Mouse (Mus musculus): ENCODE measurements around the gene Kdm6b.
A peak's percentile ranks its signal among the peaks of the same experiment; 100 is the strongest.
"Not testable (repeated sequence)": the region's sequence is repeated elsewhere in the genome, so short reads cannot be mapped to it uniquely, and the experiment has no call there.

Gene Kdm6b

DNA sequence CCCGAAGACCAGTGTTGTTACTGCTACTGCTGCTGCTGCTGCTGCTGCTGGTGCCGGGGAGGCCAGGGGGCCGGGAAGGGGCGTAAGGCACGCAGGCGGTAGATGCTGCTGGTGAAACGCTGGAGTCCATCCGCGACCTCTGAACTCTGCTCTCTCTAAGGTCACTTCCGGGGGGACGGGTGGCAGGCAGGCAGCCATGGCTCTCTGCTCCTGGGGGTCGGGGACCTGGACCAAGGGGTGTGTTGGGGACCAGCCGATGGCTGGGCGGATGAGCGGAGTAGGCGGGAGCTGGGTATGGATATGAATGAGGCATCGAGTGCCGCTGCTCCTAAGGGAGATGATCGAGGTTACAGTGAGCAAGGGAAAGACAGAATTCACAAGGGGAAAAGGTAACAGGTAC lies 7.2 kb downstream of the Kdm6b start:
- DNase-seq (ENCODE audit: low spot score in 2 of 2): no peak

DNA sequence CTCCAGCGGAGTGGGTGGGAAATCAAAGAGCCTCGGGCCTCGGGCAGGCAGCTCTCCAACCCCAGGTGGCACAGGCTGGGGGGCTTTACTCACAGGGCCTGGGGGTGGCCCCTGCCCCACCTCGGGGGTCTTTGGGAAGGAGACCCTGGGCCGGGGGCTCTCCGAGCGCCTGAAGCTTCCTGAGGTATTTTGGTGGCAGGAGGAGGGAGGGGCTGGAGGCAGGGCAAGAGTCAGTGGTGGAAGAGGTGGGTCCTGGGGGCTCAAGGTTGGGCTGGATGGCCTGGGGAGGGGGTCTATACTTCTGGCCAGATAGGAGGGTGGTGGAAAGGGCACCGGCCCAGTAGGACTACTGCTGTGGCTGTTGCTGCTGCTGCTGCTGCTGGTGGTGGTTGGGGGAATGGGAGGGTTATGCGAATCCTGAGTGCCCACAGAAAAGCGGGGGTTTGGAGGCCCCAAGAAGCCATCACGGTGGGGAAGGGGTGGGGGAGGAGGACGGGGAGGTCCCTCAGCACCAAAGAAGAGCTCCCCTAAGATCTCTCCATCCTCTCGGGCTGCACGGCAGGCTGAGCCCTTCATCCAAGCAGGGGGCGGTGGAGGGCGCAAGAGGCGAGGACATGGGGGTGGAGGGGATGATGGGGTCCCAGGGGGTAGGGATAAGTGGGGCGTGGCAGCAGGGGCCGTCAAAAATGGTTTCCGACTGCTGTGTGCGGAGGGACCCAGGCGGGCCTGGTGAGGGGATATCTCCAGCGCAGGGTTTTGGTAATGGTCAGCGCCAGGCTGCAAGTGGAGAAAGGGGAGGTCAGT lies 7.9 kb downstream of the Kdm6b start:
- DNase-seq (ENCODE audit: low spot score in 2 of 2): no peak

DNA sequence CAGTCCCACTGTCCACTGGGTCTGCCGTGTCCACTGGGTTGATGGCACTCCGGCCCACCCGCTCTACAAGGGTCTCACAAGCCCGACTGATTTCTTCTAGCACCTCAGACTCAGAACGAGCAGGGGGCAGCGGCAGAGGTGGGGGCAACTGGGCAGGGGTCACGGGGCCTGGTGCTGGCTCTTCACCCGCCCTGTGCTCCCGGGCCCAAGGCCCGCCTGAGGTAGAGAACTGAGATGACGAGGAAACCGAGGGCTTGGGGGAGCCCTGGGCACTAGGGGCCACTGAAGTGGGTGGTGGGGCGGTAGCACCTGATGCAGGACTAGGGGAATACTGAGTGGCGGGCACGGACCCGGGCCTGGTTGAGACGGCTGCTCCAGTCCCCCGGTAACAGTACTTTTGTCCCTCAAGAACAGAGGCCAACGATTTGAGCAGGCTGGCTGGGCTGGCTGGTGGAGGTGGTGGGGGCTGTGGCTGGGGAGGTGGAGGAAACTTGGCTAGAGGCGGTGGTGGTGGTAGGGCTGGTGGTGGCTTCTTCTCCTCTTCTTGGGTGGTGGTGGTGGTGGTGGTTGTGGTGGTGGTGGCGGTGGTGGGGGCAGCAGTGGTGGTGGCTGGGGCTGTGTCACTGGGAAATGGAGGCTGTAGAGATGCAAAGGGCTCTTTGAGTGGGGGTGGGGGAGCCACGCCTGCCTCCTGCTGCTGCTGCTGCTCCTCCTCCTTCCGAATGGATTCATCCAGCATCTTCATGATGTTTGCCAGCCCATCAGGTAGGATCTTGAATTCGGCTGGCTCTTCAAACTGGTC lies 8.7 kb downstream of the Kdm6b start:
- no peak for DNase-seq (ENCODE audit: low spot score in 2 of 2)

DNA sequence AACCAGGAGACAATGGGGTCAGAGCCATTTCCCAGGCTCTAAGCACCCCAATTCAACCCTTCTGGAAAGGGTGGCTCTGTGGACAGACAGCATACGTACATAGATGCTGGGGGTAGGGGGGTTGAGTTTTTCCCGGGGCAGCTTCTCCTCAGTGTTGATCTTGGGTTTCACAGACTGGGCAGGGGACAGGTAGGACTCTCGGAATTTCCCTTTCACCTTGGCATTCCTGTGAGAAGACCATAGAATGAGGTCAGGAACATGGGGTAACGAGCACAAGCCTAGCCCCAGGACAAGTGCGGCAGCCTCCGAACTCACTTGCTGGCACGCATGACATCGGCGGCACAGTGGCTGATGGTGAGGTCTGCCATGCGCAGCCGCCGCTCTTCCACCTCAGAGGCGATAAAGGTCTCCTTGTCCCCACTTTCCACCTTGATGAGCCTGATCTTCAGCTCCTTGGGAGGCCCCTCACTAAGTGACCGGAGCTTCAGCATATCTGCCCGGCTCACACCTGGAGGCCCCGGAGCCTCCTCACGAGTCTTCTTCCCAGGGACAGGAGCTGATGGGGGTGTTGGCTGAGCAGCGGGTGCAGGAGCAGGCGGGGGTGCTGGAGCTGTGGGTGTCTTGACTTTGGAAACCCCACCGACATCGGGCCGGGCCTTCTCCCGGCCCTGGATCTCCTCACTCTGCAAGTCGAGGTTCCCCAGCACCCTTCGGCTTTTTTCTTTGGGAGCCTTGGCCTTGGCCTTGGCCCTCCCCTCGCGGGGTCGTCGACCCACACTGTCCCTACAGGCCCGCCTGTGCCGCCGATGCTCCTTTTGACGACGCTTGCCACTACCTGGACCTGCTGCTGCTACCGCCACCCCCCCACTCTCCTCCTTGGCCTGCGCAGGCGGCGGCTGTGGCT lies 9.5 kb downstream of the Kdm6b start:
- no peak for DNase-seq (ENCODE audit: low spot score in 2 of 2)

DNA sequence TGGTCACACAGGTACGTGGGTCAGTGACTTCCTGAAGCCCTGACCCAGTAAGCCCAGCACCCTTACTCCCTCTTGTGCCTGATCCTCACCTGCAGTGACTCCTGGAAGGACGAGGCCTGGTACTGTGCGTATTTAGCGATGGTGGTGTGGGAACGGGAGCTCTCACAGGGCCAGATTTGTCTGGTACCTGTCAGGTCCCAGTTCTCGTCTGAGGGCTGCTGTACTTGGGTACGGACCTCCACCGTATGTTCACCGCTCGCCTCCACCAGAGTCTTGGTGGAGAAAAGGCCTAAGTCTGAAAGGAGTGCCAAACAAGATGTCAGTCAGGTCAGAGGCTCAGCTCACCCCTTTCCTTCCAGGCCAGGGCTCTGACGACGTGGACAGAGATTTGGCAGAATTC lies 11.5 kb downstream of the Kdm6b start:
- DNase-seq (ENCODE audit: low spot score in 2 of 2): no peak

DNA sequence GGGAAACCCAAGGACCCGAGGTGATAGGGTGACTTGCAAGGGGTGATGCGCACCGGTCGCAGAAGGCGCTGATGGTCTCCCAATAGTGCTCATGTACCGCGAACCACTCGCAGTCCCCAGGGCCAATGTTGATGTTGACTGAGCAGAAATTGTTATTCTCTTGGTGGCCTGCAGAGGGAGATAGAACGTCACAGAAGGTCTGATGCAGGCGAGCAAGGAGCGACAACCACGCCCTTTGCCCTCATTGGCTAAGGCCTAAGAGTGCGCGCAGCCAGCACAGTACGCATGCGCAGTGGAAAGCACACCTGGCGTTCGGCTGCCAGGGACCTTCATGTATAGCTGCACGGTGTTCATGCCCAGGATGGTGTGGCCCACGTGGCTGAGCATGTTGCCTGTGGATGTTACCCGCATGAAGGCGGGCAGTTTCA lies 12.3 kb downstream of the Kdm6b start:
- DNase-seq (ENCODE audit: low spot score in 2 of 2): peak; percentile 87 to 92

DNA sequence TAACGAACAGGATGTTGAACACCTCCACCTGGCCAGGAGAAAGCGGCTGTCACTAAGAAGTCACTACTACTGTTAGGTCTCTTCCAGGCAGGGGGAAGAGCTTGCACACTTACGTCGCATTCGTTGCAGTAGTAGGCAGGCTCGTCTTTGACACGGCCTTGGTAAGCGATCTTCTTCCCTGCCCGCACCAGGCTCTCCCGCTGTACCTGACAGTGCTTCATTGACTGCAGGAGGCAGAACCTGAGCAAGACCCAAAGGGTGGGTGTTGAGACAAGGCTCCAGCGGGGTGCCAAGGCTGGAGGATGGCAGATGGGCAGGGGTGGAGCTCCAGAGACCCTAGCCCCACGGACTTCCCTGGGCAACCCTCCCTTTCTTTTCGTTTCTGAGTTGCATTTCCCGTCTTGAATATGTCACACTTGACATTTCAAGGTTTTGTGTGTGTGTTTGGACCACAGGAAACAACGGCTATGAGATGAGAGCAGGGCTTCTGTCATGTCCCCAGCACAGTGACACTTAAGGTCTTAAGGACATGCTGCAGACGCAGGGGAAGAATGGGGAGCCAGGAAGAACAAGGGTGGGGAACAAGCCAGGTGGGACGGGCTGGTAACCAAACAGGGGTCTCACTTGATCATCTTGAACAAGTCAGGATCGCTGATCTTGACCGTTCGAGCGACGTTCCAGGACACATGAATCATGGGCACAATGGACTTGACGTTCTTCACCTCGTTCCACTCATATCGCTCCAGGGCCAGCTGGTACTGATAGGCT lies 13.2 kb downstream of the Kdm6b start:
- DNase-seq (ENCODE audit: low spot score in 2 of 2): no peak

DNA sequence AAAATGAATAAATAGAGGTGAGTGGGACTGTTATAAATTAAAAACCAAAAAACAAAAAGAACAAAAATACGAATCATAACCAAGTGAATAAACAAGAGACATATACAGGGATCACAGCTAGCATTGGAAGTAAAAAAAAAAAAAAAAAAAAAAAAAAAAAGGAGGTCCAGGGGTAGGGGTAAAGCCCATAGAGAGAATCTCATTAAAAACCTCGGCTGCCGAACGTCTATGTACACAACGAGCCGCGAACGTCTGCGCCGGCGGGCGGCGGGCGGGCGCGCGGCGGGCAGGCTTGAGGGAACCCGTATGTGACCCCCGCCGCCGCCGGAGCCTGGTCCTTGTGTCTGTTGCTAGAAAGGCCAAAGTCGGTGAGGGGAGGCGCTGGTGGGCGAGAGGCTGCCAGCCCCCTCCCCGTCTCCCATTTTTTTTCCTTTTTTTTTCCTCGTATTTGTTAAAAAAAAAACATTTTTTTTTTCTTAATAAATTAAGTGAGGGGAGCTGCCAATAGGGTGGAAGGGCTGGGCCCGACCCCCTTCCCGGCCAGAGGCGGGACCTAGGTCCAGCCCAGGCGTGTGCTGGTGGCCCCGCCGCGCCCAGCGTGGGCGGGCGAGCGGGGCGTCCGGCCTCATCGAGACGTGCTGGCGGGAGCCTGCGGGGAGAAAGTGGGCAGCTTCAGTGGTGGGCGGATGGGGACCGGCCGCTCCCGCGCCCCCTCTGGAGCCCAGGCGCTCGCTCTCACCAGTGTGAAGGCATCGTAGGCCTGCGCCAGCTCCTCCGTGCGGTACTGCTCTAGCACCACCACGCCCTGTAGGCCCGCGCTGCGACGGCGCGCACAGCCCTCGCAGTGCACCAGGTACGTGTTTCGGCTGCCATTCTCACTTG lies 14.0 kb downstream of the Kdm6b start:
- no peak for DNase-seq (ENCODE audit: low spot score in 2 of 2)

DNA sequence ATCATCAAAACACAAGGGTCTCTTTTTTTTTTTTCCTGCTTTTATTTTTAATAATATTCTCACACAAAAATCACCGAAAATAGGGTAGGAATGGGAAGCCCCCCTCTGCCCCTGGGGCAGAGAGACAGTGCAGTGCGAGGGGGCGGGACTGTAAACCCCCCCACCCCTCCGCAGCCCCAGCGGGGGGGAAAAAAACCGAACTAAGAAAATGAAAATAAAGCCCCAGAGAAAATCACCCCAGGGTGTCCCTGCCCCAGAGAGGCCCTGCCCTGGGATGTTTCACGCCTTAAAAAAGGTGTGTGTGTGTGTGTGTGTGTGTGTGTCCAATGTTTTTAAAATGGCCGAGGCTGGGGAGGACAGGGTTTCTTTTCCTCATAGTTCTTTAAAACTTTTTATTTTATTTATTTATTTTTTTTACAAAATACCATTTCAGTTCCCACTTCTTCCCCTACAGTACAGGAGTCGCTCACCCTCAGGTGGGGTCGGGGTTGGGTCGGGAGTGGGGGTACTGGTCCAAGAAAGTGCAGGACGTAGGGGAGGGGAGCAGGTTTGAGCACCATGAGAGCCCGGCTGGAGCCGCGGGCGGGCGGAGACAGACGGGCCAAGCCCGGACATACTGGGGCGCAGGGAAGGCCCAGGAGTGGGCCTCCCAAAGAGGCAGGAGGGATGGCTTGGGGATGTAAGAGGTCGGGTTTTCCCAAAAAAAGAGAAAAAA lies 14.8 kb downstream of the Kdm6b start:
- DNase-seq (ENCODE audit: low spot score in 2 of 2): no peak

DNA sequence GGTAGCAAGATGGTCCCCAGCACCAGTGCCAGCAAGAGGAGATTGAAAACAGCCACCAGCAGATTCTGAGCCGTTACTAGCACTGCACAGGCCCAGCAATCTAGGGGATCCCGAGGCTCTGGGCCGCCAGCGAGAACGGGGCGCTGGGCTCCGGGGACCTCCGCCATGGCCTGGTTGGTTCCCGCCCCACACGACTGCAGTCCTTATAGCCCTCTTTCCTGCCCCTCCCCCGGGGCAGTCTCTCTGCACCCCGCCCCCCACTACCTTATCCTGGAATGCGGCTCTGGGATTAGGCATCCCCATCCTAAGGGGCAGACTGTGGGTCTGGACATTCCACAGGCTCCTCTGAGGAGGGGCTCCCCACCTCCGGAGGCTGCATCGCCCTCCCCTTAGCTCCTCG lies 15.4 kb downstream of the Kdm6b start, which contains the start of gene Tmem88:
Gene Tmem88 (minus strand): TSS at position 176 of the 400 bp plus-strand sequence.
- no peak for DNase-seq (ENCODE audit: low spot score in 2 of 2)

DNA sequence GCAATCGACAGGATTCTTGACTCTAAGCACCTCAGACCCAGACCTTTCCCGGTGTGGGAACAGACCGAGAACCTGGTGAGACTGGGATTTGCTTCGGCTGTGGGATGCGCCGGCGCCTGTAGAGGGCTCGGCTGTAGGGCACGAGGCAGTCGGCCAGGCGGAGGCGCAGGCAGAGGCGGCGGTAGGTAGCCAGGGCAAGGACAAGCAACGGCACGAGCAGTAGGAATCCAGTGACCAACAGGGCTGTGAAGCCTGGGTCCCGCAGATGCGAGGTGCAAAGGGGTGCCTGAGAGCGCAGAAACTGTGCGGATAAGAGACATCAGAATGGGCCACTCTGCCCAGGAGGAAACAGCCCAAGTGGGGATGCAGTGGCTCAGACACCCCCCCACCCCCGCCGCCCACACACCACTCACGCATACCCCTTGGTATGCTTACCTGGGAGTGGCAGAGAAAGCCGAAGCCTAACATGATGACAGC lies 15.9 kb downstream of the Kdm6b start:
- DNase-seq (ENCODE audit: low spot score in 2 of 2): no peak

DNA sequence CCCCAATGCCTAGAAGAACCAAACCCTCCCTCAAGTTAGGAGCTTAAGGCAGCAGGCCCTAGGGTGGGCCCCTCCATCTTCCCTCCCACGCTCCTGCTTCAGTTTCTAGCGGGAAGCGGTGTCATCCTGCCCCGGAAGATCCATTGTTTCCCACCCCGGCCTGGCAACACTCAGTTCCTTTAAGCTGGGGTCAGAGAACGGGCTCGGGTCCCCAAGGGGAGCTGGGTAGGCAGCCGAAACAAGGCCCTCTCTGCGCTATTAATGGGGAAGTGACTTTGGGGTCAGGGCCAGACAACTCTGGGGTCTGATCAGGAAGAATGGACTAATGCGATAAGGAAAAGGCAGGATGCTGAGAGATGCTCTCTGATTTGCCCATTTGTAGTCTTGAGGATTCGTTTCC lies 16.7 kb downstream of the Kdm6b start:
- no peak for DNase-seq (ENCODE audit: low spot score in 2 of 2)

DNA sequence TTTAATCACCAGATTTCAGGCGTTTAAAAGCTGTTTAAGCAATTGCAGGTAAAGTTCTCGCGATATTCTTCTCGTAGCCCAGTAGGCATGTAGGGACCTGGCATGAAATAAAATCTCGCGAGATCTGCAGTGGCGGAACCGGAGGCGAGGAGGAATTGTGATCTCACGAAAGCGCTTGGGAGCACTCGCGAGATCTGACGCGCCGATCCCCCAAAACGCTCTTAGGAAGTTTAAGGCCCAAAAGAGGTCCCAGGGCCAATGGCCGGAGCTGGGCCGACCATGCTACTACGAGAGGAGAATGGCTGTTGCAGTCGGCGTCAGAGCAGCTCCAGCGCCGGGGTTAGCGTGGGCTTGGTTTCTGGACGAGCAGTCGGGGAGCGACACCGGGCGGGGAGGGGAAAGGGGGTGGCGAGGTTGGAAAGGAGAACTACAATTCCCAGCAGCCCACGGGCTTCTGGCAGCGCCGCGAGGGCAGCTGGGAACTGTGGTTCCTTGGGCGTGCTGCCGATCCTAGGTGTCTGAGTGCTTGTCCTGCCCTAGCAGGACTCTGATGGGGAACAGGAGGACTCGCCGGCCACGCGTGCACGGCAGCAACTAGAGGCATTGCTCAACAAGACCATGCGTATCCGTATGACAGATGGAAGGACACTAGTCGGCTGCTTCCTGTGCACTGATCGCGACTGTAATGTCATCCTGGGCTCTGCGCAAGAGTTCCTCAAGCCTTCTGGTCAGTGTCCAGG lies 17.7 kb downstream of the Kdm6b start:
- DNase-seq (ENCODE audit: low spot score in 2 of 2): peak; percentile 94 to 97

DNA sequence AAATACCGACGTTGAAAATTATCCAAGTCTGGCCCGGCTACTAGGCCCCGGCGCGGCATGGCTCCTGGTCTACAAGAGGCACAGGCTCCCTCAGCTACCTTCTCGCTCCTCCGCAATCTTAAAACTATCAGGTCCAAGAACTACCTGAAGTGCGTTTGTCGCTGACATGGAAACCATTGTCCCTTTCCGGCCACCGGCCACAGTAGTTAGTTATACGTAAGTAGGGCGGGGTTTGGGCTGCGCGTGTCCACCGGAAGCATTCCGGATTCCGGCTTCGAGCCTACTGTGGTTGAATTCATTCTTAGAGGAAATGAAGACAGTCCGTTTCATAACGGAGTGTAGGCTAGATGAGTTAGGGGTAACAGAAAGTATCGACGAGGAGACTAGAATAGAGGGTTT lies 18.2 kb downstream of the Kdm6b start, which contains the start of the genes Naa38 and Cyb5d1:
Gene Naa38 (plus strand): TSS at position 253 of the 399 bp plus-strand sequence.
Gene Cyb5d1 (minus strand): TSS at position 397 of the 399 bp plus-strand sequence.
- peak; percentile 90 to 92 for DNase-seq (ENCODE audit: low spot score in 2 of 2)

DNA sequence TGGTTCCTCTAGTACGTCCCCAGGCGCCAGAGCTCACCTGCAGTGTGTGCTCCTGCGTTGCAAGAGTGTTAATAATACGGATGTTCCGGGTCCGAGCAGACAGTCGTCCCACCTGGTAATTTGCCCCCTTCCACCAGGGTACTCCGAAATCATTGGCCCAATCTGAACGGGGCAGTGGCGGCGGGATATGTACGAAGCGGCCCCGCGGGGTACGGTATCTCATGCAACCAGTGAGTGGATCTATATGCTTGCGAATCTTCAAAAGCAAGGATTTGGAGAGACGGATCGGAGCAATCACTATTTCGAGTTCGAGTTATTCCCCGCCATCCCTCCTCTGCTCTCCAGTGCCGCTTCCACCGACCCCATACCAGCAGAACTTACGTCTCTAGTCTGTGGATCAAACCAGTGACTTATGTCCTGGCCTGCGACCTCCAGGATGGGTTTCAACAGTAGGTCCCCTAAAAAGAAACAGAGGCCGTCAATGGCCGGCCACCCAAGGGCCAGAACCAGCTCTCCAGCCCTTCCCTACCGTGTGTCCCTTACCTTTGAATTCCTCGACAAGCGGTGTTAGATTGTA lies 18.8 kb downstream of the Kdm6b start:
- DNase-seq (ENCODE audit: low spot score in 2 of 2): not testable (repeated sequence)

DNA sequence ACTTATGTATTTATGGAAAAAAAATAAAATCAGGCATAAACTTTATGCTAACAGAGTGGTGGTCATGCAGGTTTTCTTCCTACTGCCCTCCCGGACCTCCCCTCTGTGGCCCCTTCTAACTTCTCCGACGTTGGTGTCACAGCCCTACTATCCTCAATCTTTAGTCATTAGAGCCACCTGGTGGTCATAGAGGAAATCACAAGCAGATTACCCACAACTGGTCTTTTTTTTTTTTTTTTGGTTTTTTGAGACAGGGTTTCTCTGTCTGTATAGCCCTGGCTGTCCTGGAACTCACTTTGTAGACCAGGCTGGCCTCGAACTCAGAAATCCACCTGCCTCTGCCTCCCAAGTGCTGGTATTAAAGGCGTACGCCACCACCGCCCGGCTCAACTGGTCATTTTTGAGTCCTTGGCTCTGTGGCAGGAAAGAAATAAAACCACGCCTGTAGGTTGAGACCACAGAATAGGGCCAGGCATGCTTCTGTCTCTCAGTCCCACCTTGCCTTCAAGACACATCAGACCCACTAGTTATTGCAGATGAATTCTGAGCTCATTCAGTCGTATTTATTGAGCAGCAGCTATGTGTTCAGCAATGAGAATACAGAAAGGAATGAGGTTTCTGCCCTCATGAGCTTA lies 23.0 kb downstream of the Kdm6b start:
- no peak for DNase-seq (ENCODE audit: low spot score in 2 of 2)
